Mouse (Mus musculus) layer of hippocampus, postnatal 14 days (tissue): ENCODE results near the gene Oprd1. TPM values are rescaled to one million over a fixed set of nuclear protein-coding genes. Genes with fewer than 3 reads are reported as not detected.

Source experiments
- DNase-seq, 2 experiments: peaks; one replicate each; pipeline ENCODE4 v3.0.0; 2021 to 2022; ENCODE audit warnings: low spot score in 2 of 2, mixed read lengths in 1 of 2
- long read RNA-seq, 2 experiments: library from polyadenylated mRNA; stranded (forward); transcript quantifications; one replicate each; pipeline ENCODE4 v2.0.0; 2021
- total RNA-seq, 2 experiments: library from RNA; stranded (reverse); gene quantifications; 2 replicates each; pipeline ENCODE4 v1.2.3; 2021

Oprd1 gene
- total RNA-seq: 1 to 10 TPM; 7.5 to 8.5 TPM
- long read RNA-seq, experiment 1, partial matches to known transcripts: 0 of 1 reads
- long read RNA-seq, experiment 1, other reads (novel, unspliced or antisense): 1 of 1 reads
- long read RNA-seq, experiment 2, full-length matches to known transcripts: 1 of 1 reads
- long read RNA-seq, experiment 2, partial matches to known transcripts: 0 of 1 reads
- long read RNA-seq, experiment 2, other reads (novel, unspliced or antisense): 0 of 1 reads

- DNase-seq: no peak
These were observed at the start of gene Oprd1 for GRCm38 (mm10) chr4:132144080-132144841. Oprd1 (minus strand) TSS chr4:132144486.

- DNase-seq: no peak
These were observed 43.6 kb upstream of the Oprd1 start for GRCm38 (mm10) chr4:132187826-132188401.

- no peak for DNase-seq
These were observed 38.9 kb upstream of the Oprd1 start for GRCm38 (mm10) chr4:132183162-132183561.

GRCm38 (mm10) chr4:132181721-132182658 is 37.7 kb upstream of the Oprd1 start:
- no peak for DNase-seq

- DNase-seq: peak in 1 of 2 experiments; percentile 48
These were observed 36.4 kb upstream of the Oprd1 start for GRCm38 (mm10) chr4:132180710-132181109.

- peak; percentile 71 to 72 for DNase-seq
These were observed 34.4 kb upstream of the Oprd1 start for GRCm38 (mm10) chr4:132178630-132179059.

GRCm38 (mm10) chr4:132176474-132176873 is 32.2 kb upstream of the Oprd1 start:
- DNase-seq: no peak

GRCm38 (mm10) chr4:132170891-132171290 is 26.6 kb upstream of the Oprd1 start:
- no peak for DNase-seq

GRCm38 (mm10) chr4:132169761-132170160 is 25.5 kb upstream of the Oprd1 start:
- DNase-seq: no peak

GRCm38 (mm10) chr4:132169271-132169670 is 25.0 kb upstream of the Oprd1 start:
- no peak for DNase-seq

GRCm38 (mm10) chr4:132167436-132167835 is 23.1 kb upstream of the Oprd1 start:
- no peak for DNase-seq

- DNase-seq: no peak
These were observed 22.3 kb upstream of the Oprd1 start for GRCm38 (mm10) chr4:132166350-132167290.

GRCm38 (mm10) chr4:132165691-132166090 is 21.4 kb upstream of the Oprd1 start:
- peak in 1 of 2 experiments; percentile 24 for DNase-seq

- DNase-seq: no peak
These were observed 12.8 kb upstream of the Oprd1 start for GRCm38 (mm10) chr4:132156941-132157622.

GRCm38 (mm10) chr4:132154877-132155670 is 10.8 kb upstream of the Oprd1 start:
- no peak for DNase-seq

- no peak for DNase-seq
These were observed 7.4 kb upstream of the Oprd1 start for GRCm38 (mm10) chr4:132151673-132152072.

GRCm38 (mm10) chr4:132146201-132146600 is 1.9 kb upstream of the Oprd1 start:
- no peak for DNase-seq

- DNase-seq: no peak
These were observed 806 bp upstream of the Oprd1 start for GRCm38 (mm10) chr4:132145092-132145491.

GRCm38 (mm10) chr4:132138640-132139039 is 5.6 kb downstream of the Oprd1 start:
- DNase-seq: no peak
